Mouse (Mus musculus): ENCODE data around the gene Baz2a. TPM values are rescaled to one million over a fixed set of nuclear protein-coding genes. Genes with fewer than 3 reads are reported as not detected.

The Baz2a gene
- total RNA-seq, 2 experiments from 2014 or later: 16.1 to 22.7 TPM

DNA sequence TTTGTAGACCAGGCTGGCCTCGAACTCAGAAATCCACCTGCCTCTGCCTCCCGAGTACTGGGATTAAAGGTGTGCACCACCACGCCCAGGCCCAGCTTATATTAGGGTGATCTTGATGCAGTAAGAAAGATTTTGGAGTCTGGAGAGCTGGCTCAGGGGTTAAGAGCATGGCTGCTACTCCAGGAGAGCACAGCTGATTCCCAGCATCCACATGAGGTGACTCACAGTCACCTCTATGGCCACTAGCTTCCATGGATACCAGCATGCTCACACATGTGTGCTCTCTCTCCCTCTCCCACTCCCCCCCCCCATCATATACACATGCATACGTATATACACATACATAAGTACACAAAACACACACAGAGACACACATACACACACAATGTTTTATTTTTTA, 85.9 kb downstream of the Baz2a start:
- DNase-seq: no peak

Small RNA genes within 50 kb of the gene (microRNA-seq; reads per million reads assigned to microRNA genes)
- gene Mir677: 16.1 to 28.3 reads per million in 2 experiments

Other genes starting within 250 kb of the Baz2a start
- gene Rdh19, start 241.6 kb upstream of the Baz2a start, total RNA-seq (2021): not detected
- not detected for gene Rdh16f2, start 225.1 kb upstream of the Baz2a start, total RNA-seq (2021)
- under 1 TPM in 1 of 2 experiments, not detected in 1; 0.23 TPM for gene Rdh7, start 202.8 kb upstream of the Baz2a start, total RNA-seq (2021)
- gene Sdr9c7, start 193.1 kb upstream of the Baz2a start, total RNA-seq (2021): not detected
- gene Hsd17b6, start 84.0 kb upstream of the Baz2a start, total RNA-seq (2021): not detected
- 1 to 10 TPM; 5.0 to 6.5 TPM for gene Prim1, start 76.4 kb upstream of the Baz2a start, total RNA-seq (2021)
- gene Naca, start 56.0 kb upstream of the Baz2a start, total RNA-seq (2021): 100 to 1,000 TPM; 517 to 566 TPM
- gene Ptges3, start 32.6 kb upstream of the Baz2a start, total RNA-seq (2021): 10 to 100 TPM; 76.1 to 84.5 TPM
- 1,000 to 10,000 TPM; 3,585 to 4,036 TPM for gene Atp5b, start 8.3 kb upstream of the Baz2a start, total RNA-seq (2021)
- gene Rbms2, start 88.7 kb downstream of the Baz2a start, total RNA-seq (2021): 10 to 100 TPM; 64.2 to 65.3 TPM
- gene Gls2, start 102.9 kb downstream of the Baz2a start, total RNA-seq (2021): 1 to 10 TPM; 1.1 to 1.4 TPM
- gene Spryd4, start 120.2 kb downstream of the Baz2a start, total RNA-seq (2021): 10 to 100 TPM; 36.9 to 37.7 TPM
- not detected for gene Mip, start 134.3 kb downstream of the Baz2a start, total RNA-seq (2021)
- 1 to 10 TPM; 7.5 to 8.8 TPM for gene Timeless, start 140.5 kb downstream of the Baz2a start, total RNA-seq (2021)
- under 1 TPM; 0.14 to 0.20 TPM for gene Apon, start 162.5 kb downstream of the Baz2a start, total RNA-seq (2021)
- gene Apof, start 177.1 kb downstream of the Baz2a start, total RNA-seq (2021): under 1 TPM in 1 of 2 experiments, not detected in 1; 0.20 TPM
- gene Stat2, start 179.0 kb downstream of the Baz2a start, total RNA-seq (2021): 1 to 10 TPM; 5.9 to 7.6 TPM
- not detected for gene Il23a, start 207.2 kb downstream of the Baz2a start, total RNA-seq (2021)
- gene Pan2, start 211.8 kb downstream of the Baz2a start, total RNA-seq (2021): 10 to 100 TPM in 1 of 2 experiments, 1 to 10 TPM in 1; 10.0 to 13.9 TPM
- 10 to 100 TPM; 62.5 to 71.7 TPM for gene Cnpy2, start 230.9 kb downstream of the Baz2a start, total RNA-seq (2021)
- 100 to 1,000 TPM; 483 to 549 TPM for gene Cs, start 246.2 kb downstream of the Baz2a start, total RNA-seq (2021)

Measured in gastrocnemius, postnatal 10 days (tissue).